Mouse (Mus musculus): Measurements from ENCODE around the gene Limd1. TPM values are rescaled to one million over a fixed set of nuclear protein-coding genes. Genes with fewer than 3 reads are reported as not detected.

The Limd1 gene
- polyA plus RNA-seq, 1 experiment from 2014 or later: 52.1 TPM

GRCm38 (mm10) chr9:123508986-123509385 is 30.5 kb downstream of the Limd1 start:
- Histone ChIP-seq H3K9me3 (no peaks in the 10 kb centered on the region), H3K4me3 (no peak overlapping the region), H3K36me3 (replicated peaks) (peaks cover 51% of the 10 kb centered on the region), H3K27ac (replicated peaks) (no peak overlapping the region), H3K27me3 (replicated peaks; ENCODE audit: low read depth, poor library complexity, severe bottlenecking) (no peaks in the 10 kb centered on the region), H3K4me1 (no peaks in the 10 kb centered on the region)
- WGBS: 85% methylated on average over 2 of the region's 2 CpGs
- DNase-seq (ENCODE audit: low spot score): no peak

DNA sequence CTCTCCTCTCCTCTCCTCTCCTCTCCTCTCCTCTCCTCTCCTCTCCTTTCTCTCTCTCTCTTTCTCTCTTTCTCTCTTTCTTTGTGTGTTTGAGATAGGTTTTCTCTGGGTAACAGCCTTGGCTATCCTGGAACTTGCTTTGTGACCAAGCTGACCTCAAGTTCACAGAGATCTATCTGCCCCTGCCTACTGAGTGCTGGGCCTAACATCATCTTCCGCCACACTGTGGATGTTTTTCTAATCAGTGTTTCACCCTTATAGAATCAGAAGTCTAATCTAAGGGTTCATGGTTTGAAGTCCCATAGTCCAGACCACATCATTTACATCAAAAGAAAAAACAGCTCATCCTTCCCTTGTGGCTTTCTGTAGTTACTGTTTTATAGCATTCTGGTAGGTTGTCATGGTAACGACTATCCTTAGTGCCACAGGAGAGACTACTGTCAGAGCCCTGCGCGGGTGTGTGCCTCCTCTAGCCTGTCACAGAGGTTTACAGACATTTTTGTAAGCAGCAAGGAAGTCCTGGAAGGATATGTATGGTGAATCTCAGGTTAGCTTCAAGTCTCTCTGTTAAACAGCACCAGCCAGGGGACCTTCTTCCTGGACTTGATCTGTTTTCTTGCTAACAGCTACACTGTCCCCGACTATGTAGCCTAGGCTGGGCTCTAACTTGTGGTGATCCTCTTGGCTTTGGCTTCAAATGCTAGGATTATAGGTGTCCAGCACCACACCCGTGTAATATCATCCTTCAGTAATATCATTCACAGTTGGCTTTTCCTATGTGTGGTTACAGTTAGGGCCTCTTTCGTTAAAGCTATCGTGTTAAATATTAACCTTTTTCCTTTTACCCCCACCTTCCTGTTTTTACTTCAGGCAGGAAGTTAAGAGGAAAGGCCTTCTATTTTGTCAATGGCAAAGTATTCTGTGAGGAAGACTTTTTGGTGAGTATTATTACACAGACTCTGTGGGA is 31.4 kb downstream of the Limd1 start:
- DNase-seq (ENCODE audit: low spot score): no peak
- WGBS: 90% methylated on average over 8 of the region's 8 CpGs
- Histone ChIP-seq H3K36me3 (replicated peaks) (peaks cover 56% of the 10 kb centered on the region), H3K27ac (replicated peaks) (no peak overlapping the region), H3K4me3 (no peak overlapping the region), H3K4me1 (no peaks in the 10 kb centered on the region), H3K9me3 (no peaks in the 10 kb centered on the region), H3K27me3 (replicated peaks; ENCODE audit: low read depth, poor library complexity, severe bottlenecking) (no peaks in the 10 kb centered on the region)

DNA sequence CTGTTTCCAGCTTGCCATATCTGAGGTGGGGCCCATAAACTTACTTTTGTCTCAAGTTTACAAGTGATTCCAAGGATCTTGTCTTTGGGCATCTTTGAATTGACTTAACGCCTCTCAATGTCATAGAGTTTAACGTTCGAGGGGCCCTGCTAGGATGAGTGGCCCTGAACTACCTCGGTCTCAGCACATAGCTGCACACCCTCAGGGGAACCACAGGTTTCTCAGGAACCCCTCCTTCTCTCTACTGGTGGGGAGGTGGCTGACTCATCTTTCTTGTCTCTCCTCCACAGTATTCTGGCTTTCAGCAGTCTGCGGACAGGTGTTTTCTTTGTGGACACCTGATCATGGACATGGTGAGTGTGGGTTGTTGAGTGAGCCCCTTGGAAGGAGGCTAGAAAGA is 32.4 kb downstream of the Limd1 start:
- Histone ChIP-seq H3K4me1 (no peaks in the 10 kb centered on the region), H3K27me3 (replicated peaks; ENCODE audit: low read depth, poor library complexity, severe bottlenecking) (no peaks in the 10 kb centered on the region), H3K27ac (replicated peaks) (no peak overlapping the region), H3K36me3 (replicated peaks) (peaks cover 54% of the 10 kb centered on the region), H3K4me3 (no peak overlapping the region), H3K9me3 (no peaks in the 10 kb centered on the region)
- DNase-seq (ENCODE audit: low spot score): no peak
- 96% methylated on average over 5 of the region's 5 CpGs for WGBS

- no peaks in the 10 kb centered on the region for H3K27me3 ChIP-seq (replicated peaks; ENCODE audit: low read depth, poor library complexity, severe bottlenecking)
- H3K27ac ChIP-seq (replicated peaks): no peak overlapping the region
- H3K4me1 ChIP-seq: no peaks in the 10 kb centered on the region
- DNase-seq (ENCODE audit: low spot score): no peak
- H3K4me3 ChIP-seq: no peak overlapping the region
- no peaks in the 10 kb centered on the region for H3K9me3 ChIP-seq
- peaks cover 70% of the 10 kb centered on the region for H3K36me3 ChIP-seq (replicated peaks)
- WGBS: 92% methylated on average over 2 of the region's 2 CpGs
Measured at GRCm38 (mm10) chr9:123512482-123512881, 34.0 kb downstream of the Limd1 start.

DNA sequence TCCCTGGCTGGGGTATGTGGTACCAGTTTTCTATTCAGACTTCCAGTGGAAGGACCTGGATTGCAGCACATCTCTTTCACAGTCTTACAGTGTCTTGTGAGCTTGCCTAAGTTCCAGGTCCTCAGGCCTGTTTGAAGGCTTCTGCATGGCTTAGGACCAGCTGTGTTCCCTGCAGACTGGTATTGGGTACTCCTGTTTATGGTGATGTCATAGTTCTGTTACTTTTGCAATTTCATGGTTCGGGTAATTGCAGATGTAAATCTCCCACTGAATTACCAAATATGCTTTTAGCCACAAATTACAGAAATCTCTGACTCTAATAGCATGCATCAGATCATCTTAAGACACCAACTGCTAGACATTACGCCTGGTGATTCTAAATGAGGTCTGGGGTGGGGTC is 36.6 kb downstream of the Limd1 start:
- no peaks in the 10 kb centered on the region for H3K9me3 ChIP-seq
- H3K36me3 ChIP-seq (replicated peaks): peaks cover 91% of the 10 kb centered on the region
- 88% methylated on average over 2 of the region's 2 CpGs for WGBS
- no peak overlapping the region for H3K27ac ChIP-seq (replicated peaks)
- no peaks in the 10 kb centered on the region for H3K27me3 ChIP-seq (replicated peaks; ENCODE audit: low read depth, poor library complexity, severe bottlenecking)
- no peak for DNase-seq (ENCODE audit: low spot score)
- no peak overlapping the region for H3K4me3 ChIP-seq
- H3K4me1 ChIP-seq: no peaks in the 10 kb centered on the region

- Histone ChIP-seq H3K27ac (replicated peaks) (no peak overlapping the region), H3K4me1 (peaks cover 4% of the 10 kb centered on the region; the same call in 1 of the 2 replicates), H3K4me3 (no peak overlapping the region), H3K36me3 (replicated peaks) (peaks cover 89% of the 10 kb centered on the region), H3K9me3 (no peaks in the 10 kb centered on the region), H3K27me3 (replicated peaks; ENCODE audit: low read depth, poor library complexity, severe bottlenecking) (no peaks in the 10 kb centered on the region)
- no peak for DNase-seq (ENCODE audit: low spot score)
- WGBS: 95% methylated on average over 7 of the region's 7 CpGs
Measured at GRCm38 (mm10) chr9:123516641-123517385, 38.3 kb downstream of the Limd1 start.

DNA sequence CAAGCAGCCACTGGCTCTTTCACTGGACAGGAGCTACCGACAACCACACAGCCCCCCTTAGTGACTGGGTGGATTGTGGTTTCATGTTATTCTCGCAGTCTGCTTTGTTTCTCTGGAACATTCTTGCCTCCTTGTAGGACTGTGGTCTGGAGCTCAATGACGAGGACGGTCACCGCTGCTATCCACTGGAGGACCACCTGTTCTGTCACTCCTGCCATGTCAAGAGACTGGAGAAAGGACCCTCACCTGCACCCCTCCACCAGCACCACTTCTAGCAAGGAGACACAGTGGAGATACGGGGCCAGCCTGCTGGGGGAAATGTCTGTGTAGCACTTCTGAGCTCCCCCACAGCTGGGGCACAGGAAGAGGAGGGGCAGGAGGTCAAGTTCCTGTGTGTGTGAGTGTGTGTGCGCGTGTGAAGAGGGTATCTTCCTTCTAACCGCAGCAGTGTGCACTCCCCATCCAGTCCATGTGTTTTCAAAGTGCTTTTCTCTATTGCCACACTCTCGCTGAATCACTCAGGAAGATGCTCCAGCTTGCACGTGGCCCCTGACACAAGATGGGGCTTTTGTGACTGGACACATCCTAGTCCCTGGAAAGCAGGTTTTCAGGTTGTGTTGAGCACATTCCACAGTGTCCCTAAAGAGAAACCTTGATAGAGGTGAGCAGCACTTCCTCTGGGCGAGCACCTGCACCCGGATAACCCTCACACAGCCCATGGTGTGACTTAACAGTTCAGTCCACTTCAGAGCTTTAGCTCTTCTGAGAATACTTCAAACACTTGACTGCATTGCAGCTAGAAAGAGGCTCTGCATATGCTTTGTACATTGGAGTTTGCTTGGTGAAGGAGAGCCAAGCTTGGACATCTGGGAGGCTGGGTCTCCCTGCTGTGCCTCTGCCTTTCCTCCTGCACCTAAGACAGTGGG is 40.7 kb downstream of the Limd1 start:
- Histone ChIP-seq H3K4me3 (no peak overlapping the region), H3K9me3 (no peaks in the 10 kb centered on the region), H3K27ac (replicated peaks) (no peak overlapping the region), H3K27me3 (replicated peaks; ENCODE audit: low read depth, poor library complexity, severe bottlenecking) (no peaks in the 10 kb centered on the region), H3K36me3 (replicated peaks) (peaks cover 71% of the 10 kb centered on the region), H3K4me1 (peaks cover 4% of the 10 kb centered on the region; the same call in 1 of the 2 replicates)
- 89% methylated on average over 13 of the region's 13 CpGs for WGBS
- DNase-seq (ENCODE audit: low spot score): no peak

DNA sequence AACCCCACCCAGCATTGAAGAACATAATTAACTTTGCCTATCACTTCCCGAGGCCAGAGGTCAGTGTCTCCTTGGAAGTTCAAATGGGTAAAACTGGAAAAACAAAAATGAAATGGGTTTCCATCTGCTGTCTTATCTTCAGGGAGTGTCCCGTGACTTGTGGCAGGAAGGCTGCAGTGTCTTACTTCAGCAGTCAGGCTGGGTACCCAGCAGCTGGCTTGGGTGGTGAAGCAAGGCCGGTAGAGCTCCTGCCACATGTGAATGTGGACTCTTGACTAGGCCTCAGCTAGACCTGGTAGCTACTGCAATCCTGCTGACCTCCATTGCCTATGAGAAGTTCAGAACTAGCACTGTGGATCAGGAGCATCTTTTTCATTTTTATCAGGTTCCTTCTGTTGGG is 42.2 kb downstream of the Limd1 start:
- peaks cover 4% of the 10 kb centered on the region; the same call in 1 of the 2 replicates for H3K4me1 ChIP-seq
- H3K27ac ChIP-seq (replicated peaks): no peak overlapping the region
- 80% methylated on average over 3 of the region's 3 CpGs for WGBS
- no peaks in the 10 kb centered on the region for H3K27me3 ChIP-seq (replicated peaks; ENCODE audit: low read depth, poor library complexity, severe bottlenecking)
- no peak overlapping the region for H3K4me3 ChIP-seq
- no peaks in the 10 kb centered on the region for H3K9me3 ChIP-seq
- DNase-seq (ENCODE audit: low spot score): no peak
- H3K36me3 ChIP-seq (replicated peaks): peaks cover 63% of the 10 kb centered on the region

GRCm38 (mm10) chr9:123523676-123524075 is 45.2 kb downstream of the Limd1 start:
- Histone ChIP-seq H3K27me3 (replicated peaks; ENCODE audit: low read depth, poor library complexity, severe bottlenecking) (no peaks in the 10 kb centered on the region), H3K9me3 (no peaks in the 10 kb centered on the region), H3K27ac (replicated peaks) (no peak overlapping the region), H3K36me3 (replicated peaks) (peaks cover 33% of the 10 kb centered on the region), H3K4me1 (peaks cover 12% of the 10 kb centered on the region), H3K4me3 (no peak overlapping the region)
- 24% methylated on average over 3 of the region's 3 CpGs for WGBS
- DNase-seq (ENCODE audit: low spot score): peak; percentile 48

DNA sequence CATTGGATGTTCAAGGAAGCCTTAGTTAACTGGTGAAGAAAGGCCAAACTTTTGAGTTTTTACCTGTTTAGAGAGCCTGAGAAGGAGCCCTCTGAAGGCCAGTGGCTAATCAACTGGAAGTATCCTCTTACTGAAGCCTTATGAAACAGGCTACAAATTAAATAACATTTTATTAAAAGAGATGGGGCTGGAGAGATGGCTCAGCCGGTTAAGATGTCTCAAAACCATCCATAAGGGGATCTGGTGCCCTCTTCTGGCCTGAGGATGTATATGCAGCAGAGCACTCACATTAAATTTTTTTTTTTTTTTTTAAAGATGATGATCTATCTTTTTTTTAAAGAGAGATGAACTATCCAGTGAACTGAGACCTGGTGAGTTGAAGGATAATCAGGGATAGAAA is 46.6 kb downstream of the Limd1 start:
- H3K9me3 ChIP-seq: no peaks in the 10 kb centered on the region
- H3K4me3 ChIP-seq: no peak overlapping the region
- peaks cover 14% of the 10 kb centered on the region for H3K4me1 ChIP-seq
- peak; percentile 50 for DNase-seq (ENCODE audit: low spot score)
- no peaks in the 10 kb centered on the region for H3K27me3 ChIP-seq (replicated peaks; ENCODE audit: low read depth, poor library complexity, severe bottlenecking)
- H3K36me3 ChIP-seq (replicated peaks): peaks cover 19% of the 10 kb centered on the region
- 3% methylated on average over 1 of the region's 1 CpGs for WGBS
- no peak overlapping the region for H3K27ac ChIP-seq (replicated peaks)

DNA sequence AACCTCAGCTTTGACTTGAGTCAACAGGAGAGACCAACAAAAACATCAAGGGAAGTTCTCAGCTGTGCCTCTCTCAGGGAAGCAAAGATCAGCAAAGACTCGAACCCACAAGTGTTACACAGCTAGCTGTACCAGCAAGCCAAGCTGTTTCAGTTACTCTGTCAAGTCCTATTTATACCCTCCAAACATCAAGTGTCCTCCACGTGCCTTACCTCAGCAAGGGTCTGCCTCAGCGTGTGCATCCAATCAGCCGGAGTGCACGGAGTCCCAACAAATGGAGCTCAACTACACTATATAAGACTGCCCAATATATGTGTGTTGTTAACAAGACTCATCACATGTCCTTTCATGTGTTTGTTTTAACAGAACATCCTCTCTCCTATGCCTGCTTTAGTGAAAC is 48.0 kb downstream of the Limd1 start:
- no peaks in the 10 kb centered on the region for H3K27me3 ChIP-seq (replicated peaks; ENCODE audit: low read depth, poor library complexity, severe bottlenecking)
- no peak overlapping the region for H3K4me3 ChIP-seq
- no peak overlapping the region for H3K27ac ChIP-seq (replicated peaks)
- no peaks in the 10 kb centered on the region for H3K9me3 ChIP-seq
- 72% methylated on average over 5 of the region's 5 CpGs for WGBS
- DNase-seq (ENCODE audit: low spot score): no peak
- peaks cover 22% of the 10 kb centered on the region for H3K4me1 ChIP-seq
- peaks cover 7% of the 10 kb centered on the region for H3K36me3 ChIP-seq (replicated peaks)

Data from embryonic facial prominence, embryonic 10.5 days (tissue).